Mouse (Mus musculus): ENCODE measurements around the gene Myod1.

Myod1 gene

GRCm38 (mm10) chr7:46417467-46417866 lies 41.2 kb downstream of the Myod1 start:
- DNase-seq = no peak

- no peak for DNase-seq
Measured at GRCm38 (mm10) chr7:46418102-46418622, 41.9 kb downstream of the Myod1 start.

- DNase-seq = no peak
Measured at GRCm38 (mm10) chr7:46421535-46421934, 45.3 kb downstream of the Myod1 start.

- no peak for DNase-seq
Measured at GRCm38 (mm10) chr7:46422052-46422763, 45.9 kb downstream of the Myod1 start.

GRCm38 (mm10) chr7:46422764-46423412 lies 46.6 kb downstream of the Myod1 start:
- peak; percentile 59 for DNase-seq

- no peak for DNase-seq
Measured at GRCm38 (mm10) chr7:46423951-46424350, 47.7 kb downstream of the Myod1 start.

- no peak for DNase-seq
Measured at GRCm38 (mm10) chr7:46425012-46425411, 48.7 kb downstream of the Myod1 start.
